Mouse (Mus musculus) forebrain, embryonic 16.5 days (tissue): ENCODE measurements around the gene Rsph1. TPM values are rescaled to one million over a fixed set of nuclear protein-coding genes. Genes with fewer than 3 reads are reported as not detected.

Source experiments
- ATAC-seq: fragments of 200-750 bp; cut with Nextera tagmentation; 2 replicates; pipeline ENCODE4 v1.8.0; 2017; ENCODE audit warnings: mild to moderate bottlenecking, moderate library complexity
- H3K27ac ChIP-seq: fragments of 300-500 bp; sonication (generic); 2 replicates; pipeline ENCODE4 v1.5.1; 2014; ENCODE audit warnings: low read length, control low read depth
- H3K27me3 ChIP-seq: fragments of 300-500 bp; sonication (generic); replicated peaks from 2 replicates; pipeline ENCODE4 v1.6.1; 2014; ENCODE audit warnings: low read length; ENCODE audit not compliant: control insufficient read depth, insufficient read depth
- H3K36me3 ChIP-seq: fragments of 300-500 bp; sonication (generic); 2 replicates; pipeline ENCODE4 v1.6.1; 2014; ENCODE audit not compliant: control insufficient read depth, insufficient read depth
- H3K4me1 ChIP-seq: fragments of 300-500 bp; sonication (generic); replicated peaks from 2 replicates; pipeline ENCODE4 v1.6.1; 2014; ENCODE audit warnings: low read length; ENCODE audit not compliant: control insufficient read depth, insufficient read depth
- H3K4me2 ChIP-seq: fragments of 300-500 bp; sonication (generic); 2 replicates; pipeline ENCODE4 v1.6.1; 2014; ENCODE audit warnings: mild to moderate bottlenecking, low read length, control low read depth
- H3K4me3 ChIP-seq: fragments of 300-500 bp; sonication (generic); replicated peaks from 2 replicates; pipeline ENCODE4 v1.5.1; 2014; ENCODE audit warnings: mild to moderate bottlenecking, low read length, control low read depth
- H3K9ac ChIP-seq: fragments of 300-500 bp; sonication (generic); replicated peaks from 2 replicates; pipeline ENCODE4 v1.6.1; 2014; ENCODE audit warnings: low read depth, low read length, control low read depth
- H3K9me3 ChIP-seq: fragments of 300-500 bp; sonication (generic); 2 replicates; pipeline ENCODE4 v1.6.1; 2016; ENCODE audit warnings: low read length; ENCODE audit not compliant: control insufficient read depth
- WGBS: fragments of 180-500 bp; shearing (Covaris S2); extraction: QIAGEN DNeasy Blood & Tissue Kit; methylation state at CpG from one replicate; pipeline ENCODE4 v1.1.7; 2014; 5-methylcytosine and 5-hydroxymethylcytosine counted together
- polyA plus RNA-seq: library from polyadenylated mRNA; unstranded; fragments of >200 nt; fragmentation: Nextera tagmentation; extraction: Ambion mirVana; gene quantifications from 2 replicates; pipeline ENCODE4 v1.2.1, GENCODE M21; 2015

Rsph1 gene
- polyA plus RNA-seq, 1 experiment from 2014 or later, result 4.5 TPM

- no peak overlapping the region for H3K4me2 ChIP-seq
- H3K9me3 ChIP-seq, result no peaks in the 10 kb centered on the region
- no peaks in the 10 kb centered on the region for H3K27me3 ChIP-seq
- 48% methylated on average over 6 of the region's 6 CpGs for WGBS
- H3K27ac ChIP-seq, result no peak overlapping the region
- H3K36me3 ChIP-seq, result no peaks in the 10 kb centered on the region
- H3K4me3 ChIP-seq, result no peak overlapping the region
- no peaks in the 10 kb centered on the region for H3K4me1 ChIP-seq
- no peak overlapping the region for H3K9ac ChIP-seq
- ATAC-seq, result no peak
Observed at GRCm38 (mm10) chr17:31231780-31232179, 45.4 kb downstream of the Rsph1 start.

DNA sequence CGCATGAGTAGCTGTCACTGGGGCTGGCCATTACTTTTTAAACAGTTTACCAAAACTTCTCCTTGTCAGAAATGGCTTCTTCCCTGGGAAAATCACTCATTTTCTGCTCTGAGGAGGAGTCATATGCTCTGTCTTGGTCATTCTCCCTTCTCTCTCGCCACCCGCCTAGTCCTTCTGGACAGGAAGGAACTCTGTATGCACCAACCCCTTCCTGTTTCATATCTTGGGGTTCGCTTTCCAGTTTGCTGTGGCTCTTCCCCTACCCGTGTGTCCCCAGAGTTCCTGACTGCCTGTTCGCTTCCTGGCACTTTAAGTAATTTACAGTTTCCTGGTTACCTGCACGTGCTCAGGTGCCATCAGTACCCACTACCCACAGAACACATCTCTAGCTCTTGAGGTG is 50.3 kb downstream of the Rsph1 start:
- H3K9me3 ChIP-seq, result no peaks in the 10 kb centered on the region
- 90% methylated on average over 7 of the region's 7 CpGs for WGBS
- no peak for ATAC-seq
- H3K4me3 ChIP-seq, result no peak overlapping the region
- no peak overlapping the region for H3K9ac ChIP-seq
- H3K27me3 ChIP-seq, result no peaks in the 10 kb centered on the region
- H3K4me2 ChIP-seq, result no peak overlapping the region
- H3K4me1 ChIP-seq, result no peaks in the 10 kb centered on the region
- H3K36me3 ChIP-seq, result no peaks in the 10 kb centered on the region
- no peak overlapping the region for H3K27ac ChIP-seq

DNA sequence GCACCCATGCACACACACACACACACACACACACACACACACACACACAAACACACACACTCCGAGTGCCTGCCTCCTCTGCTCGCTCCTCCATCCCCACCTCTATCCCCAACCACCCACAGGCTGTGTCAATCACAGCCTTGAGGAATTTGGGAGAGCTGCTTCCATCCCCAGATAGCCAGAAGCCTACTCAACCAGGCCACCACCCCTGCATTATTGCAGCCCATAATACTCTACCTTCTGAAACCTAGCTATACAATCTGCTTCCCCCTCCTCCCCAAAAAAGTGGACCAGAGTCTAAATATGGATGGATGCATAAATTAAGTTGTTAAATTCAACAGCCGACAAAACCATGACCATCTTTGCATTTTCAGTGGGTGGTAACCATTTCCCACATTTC is 50.8 kb downstream of the Rsph1 start:
- Histone ChIP-seq H3K9me3 (no peaks in the 10 kb centered on the region), H3K4me1 (no peaks in the 10 kb centered on the region), H3K27me3 (no peaks in the 10 kb centered on the region), H3K4me3 (no peak overlapping the region), H3K4me2 (no peak overlapping the region), H3K9ac (no peak overlapping the region), H3K36me3 (no peaks in the 10 kb centered on the region), H3K27ac (no peak overlapping the region)
- ATAC-seq, result no peak
- 94% methylated on average over 3 of the region's 3 CpGs for WGBS

DNA sequence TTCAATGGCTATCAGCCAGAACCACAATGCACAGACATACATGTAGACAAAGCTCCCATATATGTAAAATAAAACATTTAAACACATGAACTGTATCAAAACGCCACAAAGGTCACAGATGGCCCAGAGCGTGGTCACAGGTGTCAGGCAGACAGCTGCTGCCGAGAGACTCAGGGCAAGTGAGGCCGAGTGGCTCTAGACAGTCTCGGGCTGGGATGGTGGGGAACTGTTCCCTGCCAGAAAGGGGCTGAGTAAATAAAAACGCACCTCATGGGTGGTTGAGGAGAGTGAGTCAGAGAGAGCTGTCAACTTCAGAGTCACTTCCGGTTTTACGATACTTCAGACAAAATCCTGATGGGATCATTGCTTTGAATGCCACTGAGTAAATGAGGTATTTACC is 52.6 kb downstream of the Rsph1 start:
- no peak for ATAC-seq
- H3K4me3 ChIP-seq, result no peak overlapping the region
- 88% methylated on average over 8 of the region's 8 CpGs for WGBS
- no peak overlapping the region for H3K27ac ChIP-seq
- no peaks in the 10 kb centered on the region for H3K27me3 ChIP-seq
- no peak overlapping the region for H3K9ac ChIP-seq
- H3K9me3 ChIP-seq, result no peaks in the 10 kb centered on the region
- H3K4me2 ChIP-seq, result no peak overlapping the region
- no peaks in the 10 kb centered on the region for H3K36me3 ChIP-seq
- no peaks in the 10 kb centered on the region for H3K4me1 ChIP-seq

DNA sequence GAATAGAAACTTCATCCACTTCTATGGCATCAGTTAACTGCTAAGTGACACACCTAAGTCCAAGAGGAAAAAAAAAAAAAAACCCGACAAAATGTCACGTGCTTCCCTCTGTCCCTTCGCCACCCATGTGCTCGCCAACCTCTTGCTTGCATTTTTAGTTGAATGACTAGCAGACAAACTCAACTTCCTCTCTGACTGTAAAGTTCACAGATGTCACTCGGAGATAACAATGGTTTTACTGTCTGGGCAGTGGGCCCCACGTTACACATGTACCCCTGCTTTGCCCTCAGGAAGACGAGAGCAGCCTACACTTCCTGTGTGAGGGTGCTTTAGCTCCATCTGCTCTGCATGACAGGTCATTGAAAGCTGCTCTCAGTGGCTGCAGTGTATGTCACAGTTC is 53.3 kb downstream of the Rsph1 start:
- Histone ChIP-seq H3K27me3 (no peaks in the 10 kb centered on the region), H3K4me2 (no peak overlapping the region), H3K36me3 (no peaks in the 10 kb centered on the region), H3K9ac (no peak overlapping the region), H3K27ac (no peak overlapping the region), H3K9me3 (no peaks in the 10 kb centered on the region), H3K4me3 (no peak overlapping the region), H3K4me1 (no peaks in the 10 kb centered on the region)
- no peak for ATAC-seq
- WGBS, result 75% methylated on average over 7 of the region's 7 CpGs

DNA sequence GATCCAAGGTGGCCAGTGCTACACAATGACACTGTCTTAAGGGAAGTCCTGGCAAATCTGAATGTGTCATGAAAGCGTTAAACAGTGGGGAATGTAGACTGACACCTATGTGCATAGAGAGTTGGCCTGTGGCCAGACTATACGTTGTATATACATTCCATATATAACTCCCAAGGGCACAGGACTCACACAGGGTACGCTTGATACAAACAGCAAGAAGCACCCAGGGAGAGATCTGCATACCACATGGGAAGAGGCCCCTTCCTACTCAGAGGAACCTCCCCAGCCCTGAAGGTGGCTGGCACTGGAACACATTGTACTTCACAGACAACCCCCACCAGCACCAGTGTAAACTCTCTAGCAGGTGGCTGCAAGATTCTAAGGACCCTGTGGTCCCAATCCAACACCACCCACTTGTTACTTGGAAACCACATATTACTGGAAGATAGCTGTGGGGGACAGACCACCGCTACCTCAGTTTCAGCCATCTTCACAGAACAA is 54.3 kb downstream of the Rsph1 start:
- Histone ChIP-seq H3K9ac (no peak overlapping the region), H3K4me2 (no peak overlapping the region), H3K27me3 (no peaks in the 10 kb centered on the region), H3K9me3 (no peaks in the 10 kb centered on the region), H3K27ac (no peak overlapping the region), H3K36me3 (no peaks in the 10 kb centered on the region), H3K4me1 (no peaks in the 10 kb centered on the region), H3K4me3 (no peak overlapping the region)
- 82% methylated on average over 4 of the region's 4 CpGs for WGBS
- no peak for ATAC-seq

- WGBS, result 44% methylated on average over 5 of the region's 5 CpGs
- Histone ChIP-seq H3K9ac (no peak overlapping the region), H3K9me3 (no peaks in the 10 kb centered on the region), H3K27ac (no peak overlapping the region), H3K4me2 (no peak overlapping the region), H3K4me1 (peaks cover 3% of the 10 kb centered on the region; the same call in 1 of the 2 replicates), H3K27me3 (no peaks in the 10 kb centered on the region), H3K36me3 (no peaks in the 10 kb centered on the region), H3K4me3 (no peak overlapping the region)
- no peak for ATAC-seq
Observed at GRCm38 (mm10) chr17:31216068-31216955, 60.9 kb downstream of the Rsph1 start.

- WGBS, result 85% methylated on average over 6 of the region's 6 CpGs
- Histone ChIP-seq H3K4me3 (no peak overlapping the region), H3K4me1 (peaks cover 3% of the 10 kb centered on the region; the same call in 1 of the 2 replicates), H3K36me3 (no peaks in the 10 kb centered on the region), H3K27ac (no peak overlapping the region), H3K9ac (no peak overlapping the region), H3K4me2 (no peak overlapping the region), H3K9me3 (no peaks in the 10 kb centered on the region), H3K27me3 (no peaks in the 10 kb centered on the region)
- no peak for ATAC-seq
Observed at GRCm38 (mm10) chr17:31211881-31212280, 65.3 kb downstream of the Rsph1 start.

DNA sequence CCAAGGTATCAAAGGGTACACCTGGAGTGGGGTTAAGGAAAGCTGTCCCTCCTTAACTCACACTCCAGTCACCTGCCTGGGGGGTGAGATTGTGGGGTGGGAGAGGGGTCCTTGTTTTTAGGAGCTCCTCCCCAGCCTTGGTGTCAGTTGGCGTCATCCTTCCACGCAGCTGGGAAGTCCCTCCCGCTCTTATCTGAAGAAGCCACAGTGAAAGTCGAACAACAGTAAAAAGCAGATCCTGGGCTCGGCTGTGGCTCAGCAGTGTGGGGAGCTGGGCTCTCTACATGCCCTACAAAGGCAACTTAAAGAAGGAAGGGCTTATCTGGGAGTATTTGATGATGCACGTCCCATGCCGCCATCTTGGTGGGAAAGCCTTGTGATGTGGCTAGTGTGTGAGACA is 66.9 kb downstream of the Rsph1 start:
- Histone ChIP-seq H3K36me3 (no peaks in the 10 kb centered on the region), H3K4me1 (no peaks in the 10 kb centered on the region), H3K27me3 (no peaks in the 10 kb centered on the region), H3K4me3 (no peak overlapping the region), H3K9me3 (no peaks in the 10 kb centered on the region), H3K9ac (no peak overlapping the region), H3K4me2 (no peak overlapping the region), H3K27ac (no peak overlapping the region)
- no peak for ATAC-seq
- 88% methylated on average over 7 of the region's 7 CpGs for WGBS
